Mouse (Mus musculus) CH12.LX (cell line): ENCODE data around the gene Emx2.

ENCODE experiments used
- CTCF ChIP-seq, 2 experiments: IDR thresholded peaks in 1 of 2; conservative IDR thresholded peaks in 1 of 2; 2 replicates each; pipeline ENCODE4 v1.5.1; 2011 to 2012; ENCODE audit warnings: low read depth in 2 of 2, low read length in 2 of 2, improper control_type of control experiment in 1 of 2, inconsistent platforms in 1 of 2, mild to moderate bottlenecking in 1 of 2, moderate library complexity in 1 of 2
- E2F4 ChIP-seq: IDR thresholded peaks from 2 replicates; pipeline ENCODE4 v1.6.1; 2011; ENCODE audit warnings: low read depth, low read length, improper control_type of control experiment; ENCODE audit not compliant: insufficient replicate concordance
- EP300 ChIP-seq: IDR thresholded peaks from 2 replicates; pipeline ENCODE4 v1.6.1; 2011; ENCODE audit warnings: low read length, improper control_type of control experiment
- ETS1 ChIP-seq: conservative IDR thresholded peaks from 2 replicates; pipeline ENCODE4 v1.6.1; 2012; ENCODE audit warnings: low read depth, mild to moderate bottlenecking, inconsistent platforms, low read length, improper control_type of control experiment, moderate library complexity
- GABPA ChIP-seq: IDR thresholded peaks from 2 replicates; pipeline ENCODE4 v1.6.1; 2012; ENCODE audit warnings: low read depth, low read length, improper control_type of control experiment, inconsistent platforms; ENCODE audit not compliant: insufficient replicate concordance
- HCFC1 ChIP-seq: IDR thresholded peaks from 2 replicates; pipeline ENCODE4 v1.6.1; 2012; ENCODE audit warnings: low read depth, mild to moderate bottlenecking, inconsistent platforms, low read length, improper control_type of control experiment
- MAFK ChIP-seq: IDR thresholded peaks from 2 replicates; pipeline ENCODE4 v1.6.1; 2011; ENCODE audit warnings: low read length, improper control_type of control experiment; ENCODE audit not compliant: insufficient replicate concordance
- MAX ChIP-seq: IDR thresholded peaks from 2 replicates; pipeline ENCODE4 v1.6.1; 2011; ENCODE audit warnings: low read length, improper control_type of control experiment
- POLR2A ChIP-seq: IDR thresholded peaks from 2 replicates; pipeline ENCODE4 v1.6.1; 2011; ENCODE audit warnings: low read depth, mild to moderate bottlenecking, improper control_type of control experiment, low read length
- SIN3A ChIP-seq: IDR thresholded peaks from 2 replicates; pipeline ENCODE4 v1.6.1; 2012; ENCODE audit warnings: low read length, improper control_type of control experiment, inconsistent platforms
- USF1 ChIP-seq: IDR thresholded peaks from 2 replicates; pipeline ENCODE4 v1.6.1; 2014; ENCODE audit warnings: low read depth, mild to moderate bottlenecking, inconsistent platforms, low read length, improper control_type of control experiment

GRCm38 (mm10) chr19:59469035-59469949 lies 11.1 kb downstream of the Emx2 start:
- no peak for TF ChIP-seq CTCF (conservative IDR thresholded peaks at IDR 0.05 in 1 of 2, IDR thresholded peaks at IDR 0.05 in 1 of 2; ENCODE audit: low read depth in 2 of 2, low read length in 2 of 2)
- no peak for TF ChIP-seq EP300
- TF ChIP-seq HCFC1: no peak
- TF ChIP-seq POLR2A: no peak
- TF ChIP-seq E2F4: no peak
- no peak for TF ChIP-seq ETS1
- no peak for TF ChIP-seq MAFK
- no peak for TF ChIP-seq MAX
- no peak for TF ChIP-seq SIN3A
- TF ChIP-seq GABPA: no peak
- TF ChIP-seq USF1: no peak
